Mouse (Mus musculus) bone marrow, adult 2 months (tissue): ENCODE measurements around the gene Ptprm. TPM values are rescaled to one million over a fixed set of nuclear protein-coding genes. Genes with fewer than 3 reads are reported as not detected.

ENCODE experiments used
- H3K27ac ChIP-seq: fragments of 200-500 bp; 2 replicates; pipeline ENCODE4 v1.5.1; 2012; ENCODE audit warnings: low read depth, mild to moderate bottlenecking, control low read depth, inconsistent platforms, low read length; ENCODE audit not compliant: control insufficient read depth, poor library complexity, insufficient read depth
- H3K4me1 ChIP-seq: fragments of 200-500 bp; 2 replicates; pipeline ENCODE4 v1.6.1; 2011; ENCODE audit warnings: low read length; ENCODE audit not compliant: control insufficient read depth, insufficient read depth
- H3K4me3 ChIP-seq: fragments of 200-500 bp; replicated peaks from 2 replicates; pipeline ENCODE3; 2011; ENCODE audit warnings: mild to moderate bottlenecking, low read depth, low read length, control low read depth; ENCODE audit not compliant: control insufficient read depth
- CTCF ChIP-seq: fragments of 200-500 bp; IDR thresholded peaks from 2 replicates; pipeline ENCODE4 v1.5.1; 2011; ENCODE audit warnings: low read length, control low read depth; ENCODE audit not compliant: control insufficient read depth, insufficient read depth
- POLR2A ChIP-seq: fragments of 200-500 bp; IDR thresholded peaks from 2 replicates; pipeline ENCODE4 v1.6.1; 2011; ENCODE audit warnings: low read depth, mild to moderate bottlenecking, control low read depth, low read length, borderline replicate concordance; ENCODE audit not compliant: control insufficient read depth
- WGBS: fragments of 180-500 bp; shearing (Covaris S2); methylation state at CpG from one replicate; pipeline ENCODE4 v1.1.7; 2018; 5-methylcytosine and 5-hydroxymethylcytosine counted together
- polyA plus RNA-seq: library from polyadenylated mRNA; stranded (reverse); fragments of >200 nt; gene quantifications from 2 replicates; pipeline ENCODE4 v1.2.4, GENCODE M21; 2011; ENCODE audit warnings: low replicate concordance; ENCODE audit not compliant: missing spikeins, insufficient read depth, insufficient read length

Ptprm gene
- polyA plus RNA-seq, 1 experiment: 4.0 TPM

DNA sequence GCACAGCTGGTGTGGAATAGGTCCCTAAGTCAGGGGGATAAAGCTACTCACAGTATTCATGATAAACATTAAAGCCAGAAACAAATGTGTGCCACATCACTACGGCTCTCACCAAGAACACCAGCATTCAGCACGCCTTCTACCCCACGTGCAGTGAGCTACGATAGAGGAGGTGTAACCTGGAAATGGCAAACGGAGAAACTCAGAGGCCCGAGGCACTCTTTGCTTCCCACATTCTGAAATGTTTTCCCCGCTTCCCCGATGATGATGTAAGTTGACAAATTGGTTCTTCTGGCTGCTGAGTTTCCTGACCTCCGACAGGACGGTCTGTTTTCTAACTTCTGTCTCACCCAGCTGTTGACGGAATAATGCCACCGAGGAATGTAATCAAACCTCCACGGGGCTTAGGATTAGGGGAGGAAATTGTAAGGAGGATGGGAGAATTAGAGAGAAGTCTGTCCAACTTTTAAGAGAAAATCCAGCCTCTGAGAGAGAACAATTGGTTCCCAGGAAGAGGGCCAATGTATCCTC is 72.6 kb downstream of the Ptprm start:
- WGBS: 78% methylated on average over 13 of the region's 13 CpGs
- Histone ChIP-seq H3K4me1 (no peaks in the 10 kb centered on the region), H3K27ac (no peak overlapping the region), H3K4me3 (no peak overlapping the region)
- TF ChIP-seq POLR2A (no peak), CTCF (no peak)

DNA sequence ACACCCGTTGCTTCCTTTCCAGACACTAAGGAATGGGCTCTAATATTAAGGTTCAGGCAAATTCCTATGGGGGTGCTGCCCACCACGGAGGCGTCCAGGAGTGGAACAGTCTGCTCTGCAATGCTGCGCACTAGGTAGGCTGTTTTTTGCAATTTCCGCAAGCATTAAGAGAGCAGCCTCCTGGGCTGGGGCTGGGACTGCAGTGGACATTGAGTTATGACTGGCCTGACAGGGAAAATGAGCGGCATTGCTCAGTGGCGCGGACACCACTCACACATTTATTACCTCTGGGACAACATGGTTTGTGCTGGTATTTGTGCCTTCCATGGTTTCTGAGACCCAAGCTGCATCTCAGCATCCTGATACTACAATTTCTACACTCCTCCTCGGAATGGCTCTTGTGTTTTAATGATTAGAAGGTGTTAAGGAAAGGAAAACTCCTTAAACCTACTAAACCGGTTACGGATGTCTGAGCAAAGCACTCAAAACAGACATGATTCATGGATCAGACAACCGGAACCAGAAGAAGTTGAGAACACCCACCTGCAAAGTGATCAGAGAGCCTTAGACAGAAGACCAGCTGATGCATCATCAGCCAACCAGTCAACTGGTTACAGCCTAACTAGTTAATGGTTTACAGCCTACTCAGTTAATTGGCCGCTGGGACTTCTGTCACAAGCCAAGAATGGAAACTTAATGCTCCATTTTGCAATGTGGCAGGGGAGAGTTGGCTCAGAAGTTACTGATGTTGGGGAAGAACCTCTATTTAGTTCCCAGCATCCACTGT is 76.9 kb downstream of the Ptprm start:
- 84% methylated on average over 13 of the region's 13 CpGs for WGBS
- TF ChIP-seq CTCF (no peak), POLR2A (no peak)
- no peak overlapping the region for H3K27ac ChIP-seq

DNA sequence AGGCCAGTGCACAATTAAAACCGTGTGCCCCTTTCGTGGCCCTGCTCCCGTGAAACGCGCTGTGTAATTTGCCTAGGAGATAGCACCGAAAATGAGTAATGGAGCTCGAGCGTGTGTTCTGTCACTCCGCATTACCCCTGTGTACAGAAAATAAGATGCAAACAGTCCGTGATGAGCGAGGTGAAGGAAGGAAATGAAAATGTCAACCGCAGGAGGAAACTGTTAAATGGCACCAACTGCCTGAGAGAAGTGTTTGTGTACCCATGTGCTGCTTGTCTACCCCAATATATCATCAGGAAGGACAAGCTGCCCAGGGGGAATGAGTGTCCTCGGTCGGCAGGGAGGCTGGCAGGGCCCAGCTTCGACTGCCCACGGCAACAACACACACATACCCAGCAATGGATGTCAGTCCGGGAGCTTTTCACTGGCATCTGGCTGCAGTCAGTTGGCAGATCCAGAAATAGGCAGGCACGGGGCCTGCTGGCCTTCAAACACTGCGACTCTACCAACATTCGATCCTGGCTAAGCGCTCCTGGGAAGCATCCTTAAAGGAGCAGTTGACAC is 79.6 kb downstream of the Ptprm start:
- Histone ChIP-seq H3K4me1 (no peaks in the 10 kb centered on the region; the same call in 1 of the 2 replicates), H3K4me3 (no peak overlapping the region), H3K27ac (no peak overlapping the region)
- TF ChIP-seq CTCF (no peak), POLR2A (no peak)
- WGBS: 18% methylated on average over 21 of the region's 21 CpGs

More for the DNA sequence above, 76.9 kb downstream of the Ptprm start:
- no peaks in the 10 kb centered on the region; the same call in 1 of the 2 replicates for H3K4me1 ChIP-seq
- no peak overlapping the region for H3K4me3 ChIP-seq

DNA sequence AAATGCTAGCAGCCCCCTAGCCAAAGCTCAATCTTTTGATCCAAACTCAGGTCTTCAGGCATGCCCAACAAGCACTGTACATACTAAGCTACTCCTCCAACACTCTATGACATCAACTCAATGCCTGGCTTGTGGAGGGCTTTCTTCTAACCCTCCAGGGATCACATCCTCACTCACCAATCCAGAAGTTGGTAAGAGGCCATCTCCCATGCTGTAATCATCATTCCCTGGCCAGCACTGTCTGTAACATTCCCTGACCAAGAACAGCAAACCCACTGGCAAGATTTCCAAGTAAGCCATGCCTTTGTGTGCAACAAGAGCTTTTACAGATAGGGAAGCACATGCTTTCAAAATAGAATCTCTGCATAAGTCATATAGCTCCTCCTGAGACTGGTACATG is 81.3 kb downstream of the Ptprm start:
- Histone ChIP-seq H3K27ac (no peak overlapping the region), H3K4me3 (no peak overlapping the region), H3K4me1 (no peaks in the 10 kb centered on the region; the same call in 1 of the 2 replicates)
- no peak for TF ChIP-seq POLR2A
- no peak for TF ChIP-seq CTCF

DNA sequence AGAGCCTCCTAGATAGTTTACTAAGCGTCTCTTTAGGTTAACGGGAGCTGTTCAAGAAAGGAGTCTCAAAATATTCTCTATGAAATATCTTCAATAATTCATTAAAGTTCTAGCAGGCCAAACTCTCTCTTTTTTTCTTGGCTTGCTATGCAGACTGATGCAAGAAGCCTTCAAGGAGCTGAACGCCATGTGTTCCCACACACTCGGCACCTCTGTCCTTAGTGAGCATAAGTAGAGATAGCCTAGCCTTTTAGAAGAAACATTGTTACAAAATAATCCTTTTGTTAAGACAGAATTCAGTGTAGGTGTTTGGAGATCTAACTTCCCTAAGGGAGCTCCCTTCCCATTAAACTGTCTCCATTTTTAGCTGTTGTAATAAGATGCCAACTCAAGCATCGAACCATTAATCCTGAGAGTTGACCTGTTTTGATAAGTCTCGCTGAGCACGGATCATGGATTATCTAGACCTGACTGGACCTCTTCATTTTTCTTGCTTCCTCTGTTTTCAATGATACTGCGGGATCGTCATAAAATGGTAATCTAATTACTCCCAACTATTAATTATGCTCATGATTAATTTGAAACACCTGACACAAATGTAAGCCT is 85.7 kb downstream of the Ptprm start:
- Histone ChIP-seq H3K4me1 (no peaks in the 10 kb centered on the region; the same call in 1 of the 2 replicates), H3K4me3 (no peak overlapping the region), H3K27ac (no peak overlapping the region)
- TF ChIP-seq CTCF (no peak), POLR2A (no peak)
- 86% methylated on average over 9 of the region's 9 CpGs for WGBS

DNA sequence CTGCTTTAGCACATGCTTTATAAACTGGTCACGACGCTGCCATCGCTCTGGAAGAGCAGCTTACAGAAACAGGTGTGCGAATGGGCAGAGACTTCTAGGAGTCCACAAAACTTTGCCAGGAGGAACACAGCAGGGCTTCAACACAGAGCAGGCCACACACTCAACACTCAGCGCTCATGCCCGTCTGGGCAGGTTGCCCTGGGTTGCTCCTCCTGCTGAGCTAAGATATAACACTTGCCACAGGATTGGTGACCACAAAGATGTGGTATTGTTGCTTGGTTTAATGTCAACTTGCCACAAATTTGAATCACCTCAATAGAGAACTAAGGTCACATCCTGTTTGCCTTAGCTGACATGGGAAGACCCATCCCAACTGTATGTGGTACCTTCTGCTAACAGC is 88.0 kb downstream of the Ptprm start:
- H3K4me3 ChIP-seq: no peak overlapping the region
- no peak overlapping the region for H3K27ac ChIP-seq
- WGBS: 57% methylated on average over 6 of the region's 6 CpGs
- no peaks in the 10 kb centered on the region for H3K4me1 ChIP-seq
- TF ChIP-seq CTCF: no peak
- TF ChIP-seq POLR2A: no peak

DNA sequence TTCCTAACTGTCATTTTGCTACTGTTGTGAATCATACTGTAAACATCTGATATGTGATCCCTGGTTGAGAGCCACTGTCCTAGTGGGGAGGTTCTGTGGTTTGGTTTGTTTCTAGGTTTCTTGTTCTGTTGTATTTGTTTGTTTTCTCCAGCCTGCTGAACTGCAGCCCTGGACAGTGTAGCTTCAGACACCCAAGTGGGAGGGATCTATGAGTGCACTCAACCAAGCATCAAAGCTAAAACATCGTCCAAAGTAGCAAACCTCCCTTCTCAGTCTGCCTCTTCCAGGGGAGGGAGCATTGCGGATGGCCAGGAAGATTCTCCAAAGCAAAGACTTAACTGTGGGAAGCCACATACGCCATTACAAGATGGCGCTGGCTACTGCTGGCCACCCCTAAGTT is 88.7 kb downstream of the Ptprm start:
- no peak overlapping the region for H3K4me3 ChIP-seq
- no peak overlapping the region for H3K27ac ChIP-seq
- TF ChIP-seq POLR2A (no peak), CTCF (no peak)
- H3K4me1 ChIP-seq: no peaks in the 10 kb centered on the region
- WGBS: 90% methylated on average over 4 of the region's 4 CpGs

DNA sequence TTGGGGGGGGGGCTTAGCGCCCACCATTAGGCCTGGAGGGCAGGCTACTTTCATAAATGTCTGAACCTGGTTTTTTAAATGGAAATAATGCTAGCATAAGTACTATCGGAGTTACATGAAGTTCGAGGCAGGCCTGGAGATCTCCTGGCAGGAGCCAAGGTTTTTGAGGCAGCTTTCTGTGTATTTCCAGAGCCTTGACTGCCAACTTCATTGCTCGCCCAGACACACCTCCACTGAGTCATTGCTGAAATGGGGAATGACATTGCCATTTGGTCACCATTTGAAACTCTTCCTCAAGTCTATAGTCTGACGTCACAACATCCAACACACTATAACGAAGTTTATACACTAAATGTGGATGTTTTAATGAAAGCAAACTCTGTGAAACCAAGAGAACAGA is 89.5 kb downstream of the Ptprm start:
- no peak overlapping the region for H3K4me3 ChIP-seq
- 76% methylated on average over 6 of the region's 6 CpGs for WGBS
- TF ChIP-seq CTCF (no peak), POLR2A (no peak)
- H3K4me1 ChIP-seq: no peaks in the 10 kb centered on the region
- H3K27ac ChIP-seq: no peak overlapping the region
